Mouse (Mus musculus): ENCODE measurements at regions not wholly inside any gene's neighbourhood (a gene's known extent, or its start where the extent isn't known, plus 50 kb on each side); places are given as distances from the start of the nearest gene placed in this dataset.
A peak's percentile ranks its signal among the peaks of the same experiment; 100 is the strongest.

GRCm38 (mm10) chr7:111969198-111969887, 54.0 kb upstream of the Usp47 start:
- no peaks in the 10 kb centered on the region for H3K27me3 ChIP-seq (ENCODE audit: control insufficient read depth, insufficient read depth, low read length)
- H3K9me3 ChIP-seq (ENCODE audit: control insufficient read depth, low read length): no peaks in the 10 kb centered on the region
- ATAC-seq (ENCODE audit: insufficient read depth, low FRiP score, low TSS enrichment): no peak
- 52% methylated on average over 4 of the region's 4 CpGs for WGBS
- no peak overlapping the region for H3K9ac ChIP-seq (ENCODE audit: low read length)
- H3K4me2 ChIP-seq (ENCODE audit: low read depth): no peak overlapping the region
- H3K27ac ChIP-seq (ENCODE audit: low read depth, low read length): no peak overlapping the region
- H3K4me3 ChIP-seq (ENCODE audit: low read depth, low read length): no peak overlapping the region
- H3K4me1 ChIP-seq (ENCODE audit: control insufficient read depth, insufficient read depth, low read length): no peaks in the 10 kb centered on the region
- peak; percentile 61 for DNase-seq (ENCODE audit: low spot score)
- no peaks in the 10 kb centered on the region for H3K36me3 ChIP-seq (ENCODE audit: control insufficient read depth, insufficient read depth, low read length)

DNA sequence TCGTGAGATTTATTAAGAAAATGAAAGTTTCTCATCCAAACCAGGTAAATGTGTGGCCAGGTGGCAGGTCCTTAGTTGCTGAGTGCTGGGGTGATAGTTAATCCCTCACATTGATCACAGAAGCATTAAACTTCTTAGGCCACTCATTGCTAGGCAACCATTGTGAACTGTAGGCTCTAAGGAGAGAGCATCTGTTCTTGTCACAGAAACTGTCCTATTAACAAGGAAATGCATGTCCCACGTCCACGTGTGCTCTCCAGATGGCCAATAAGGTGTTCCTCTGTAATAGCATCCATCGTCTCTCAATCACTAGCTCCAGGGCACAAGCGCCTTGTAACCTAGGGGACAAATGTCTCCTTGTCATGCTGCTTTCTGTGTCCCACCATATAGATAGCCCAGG, 55.0 kb upstream of the Usp47 start:
- H3K4me3 ChIP-seq (ENCODE audit: low read depth, low read length): no peak overlapping the region
- no peak overlapping the region for H3K4me2 ChIP-seq (ENCODE audit: low read depth)
- no peaks in the 10 kb centered on the region for H3K9me3 ChIP-seq (ENCODE audit: control insufficient read depth, low read length)
- H3K4me1 ChIP-seq (ENCODE audit: control insufficient read depth, insufficient read depth, low read length): no peaks in the 10 kb centered on the region
- H3K9ac ChIP-seq (ENCODE audit: low read length): no peak overlapping the region
- H3K27me3 ChIP-seq (ENCODE audit: control insufficient read depth, insufficient read depth, low read length): no peaks in the 10 kb centered on the region
- 53% methylated on average over 5 of the region's 5 CpGs for WGBS
- no peaks in the 10 kb centered on the region for H3K36me3 ChIP-seq (ENCODE audit: control insufficient read depth, insufficient read depth, low read length)
- DNase-seq (ENCODE audit: low spot score) (no peak), ATAC-seq (ENCODE audit: insufficient read depth, low FRiP score, low TSS enrichment) (no peak)
- H3K27ac ChIP-seq (ENCODE audit: low read depth, low read length): no peak overlapping the region

DNA sequence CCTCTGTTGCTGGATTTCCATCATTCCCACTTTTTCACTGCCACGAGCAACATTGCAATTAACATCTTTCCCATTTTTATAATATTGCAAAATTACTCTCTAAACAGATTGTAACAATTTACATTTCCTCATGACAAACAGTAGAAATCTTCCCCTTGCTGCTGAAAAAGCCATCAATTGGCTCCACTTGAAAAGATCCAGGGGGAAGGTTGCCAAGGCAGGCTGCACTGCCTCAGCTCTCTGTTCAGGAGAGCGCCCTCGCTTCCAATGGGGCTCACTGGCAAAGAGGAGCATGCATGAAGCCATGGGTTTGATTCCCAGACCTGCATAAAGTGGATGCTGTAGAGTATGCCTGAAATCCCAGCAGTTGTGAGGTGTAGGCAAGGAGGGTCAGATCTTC, 56.6 kb upstream of the Usp47 start:
- no peaks in the 10 kb centered on the region for H3K36me3 ChIP-seq (ENCODE audit: control insufficient read depth, insufficient read depth, low read length)
- H3K4me3 ChIP-seq (ENCODE audit: low read depth, low read length): no peak overlapping the region
- H3K9me3 ChIP-seq (ENCODE audit: control insufficient read depth, low read length): no peaks in the 10 kb centered on the region
- no peak for DNase-seq (ENCODE audit: low spot score)
- no peak overlapping the region for H3K9ac ChIP-seq (ENCODE audit: low read length)
- H3K4me2 ChIP-seq (ENCODE audit: low read depth): no peak overlapping the region
- H3K4me1 ChIP-seq (ENCODE audit: control insufficient read depth, insufficient read depth, low read length): no peaks in the 10 kb centered on the region
- H3K27ac ChIP-seq (ENCODE audit: low read depth, low read length): no peak overlapping the region
- ATAC-seq (ENCODE audit: insufficient read depth, low FRiP score, low TSS enrichment): no peak
- WGBS: 88% methylated on average over 3 of the region's 3 CpGs
- H3K27me3 ChIP-seq (ENCODE audit: control insufficient read depth, insufficient read depth, low read length): no peaks in the 10 kb centered on the region

DNA sequence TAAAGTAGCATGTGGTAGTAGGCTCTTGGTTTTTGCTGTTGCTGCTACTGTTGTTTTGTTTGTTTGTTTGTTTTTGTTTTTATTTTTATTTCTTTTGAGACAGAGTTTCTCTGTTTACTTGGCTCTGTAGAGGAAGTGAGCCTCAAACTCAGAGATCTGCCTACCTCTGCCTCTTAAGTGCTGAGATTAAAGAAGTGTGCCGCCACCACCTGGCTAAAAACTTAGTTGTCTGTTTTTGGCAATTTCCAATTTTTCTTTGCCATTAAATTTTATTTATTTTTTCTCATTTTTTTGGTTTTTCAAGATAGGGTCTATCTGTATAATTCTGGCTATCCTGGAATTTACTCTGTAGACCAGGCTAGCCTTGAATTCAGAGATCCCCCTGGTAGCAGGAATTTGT, 59.3 kb upstream of the Usp47 start:
- H3K27ac ChIP-seq (ENCODE audit: low read depth, low read length): no peak overlapping the region
- no peak overlapping the region for H3K4me2 ChIP-seq (ENCODE audit: low read depth)
- no peaks in the 10 kb centered on the region for H3K4me1 ChIP-seq (ENCODE audit: control insufficient read depth, insufficient read depth, low read length)
- DNase-seq (ENCODE audit: low spot score) (no peak), ATAC-seq (ENCODE audit: insufficient read depth, low FRiP score, low TSS enrichment) (no peak)
- no peaks in the 10 kb centered on the region for H3K36me3 ChIP-seq (ENCODE audit: control insufficient read depth, insufficient read depth, low read length)
- H3K4me3 ChIP-seq (ENCODE audit: low read depth, low read length): no peak overlapping the region
- no peak overlapping the region for H3K9ac ChIP-seq (ENCODE audit: low read length)
- H3K9me3 ChIP-seq (ENCODE audit: control insufficient read depth, low read length): no peaks in the 10 kb centered on the region
- no peaks in the 10 kb centered on the region for H3K27me3 ChIP-seq (ENCODE audit: control insufficient read depth, insufficient read depth, low read length)
- 91% methylated on average over 1 of the region's 1 CpGs for WGBS

DNA sequence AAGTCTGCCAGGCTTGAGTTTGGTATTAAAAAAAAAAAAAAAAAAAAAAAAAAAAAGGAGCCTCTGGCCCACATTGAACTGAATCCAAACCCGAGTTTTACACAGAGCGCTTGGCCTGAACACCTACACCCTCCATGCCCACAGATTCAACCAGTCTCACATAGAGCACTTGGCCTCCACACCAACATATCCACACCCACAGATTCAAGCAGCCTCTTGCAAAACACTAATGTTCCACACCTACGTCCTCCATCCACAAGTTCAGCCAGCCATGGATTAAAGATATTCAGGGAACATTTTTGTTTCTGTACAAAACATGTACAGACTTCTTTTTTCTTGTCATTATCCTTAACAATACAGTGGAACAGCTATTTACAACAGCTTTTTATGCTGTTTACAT, 63.3 kb upstream of the Usp47 start:
- no peak overlapping the region for H3K27ac ChIP-seq (ENCODE audit: low read depth, low read length)
- H3K27me3 ChIP-seq (ENCODE audit: control insufficient read depth, insufficient read depth, low read length): no peaks in the 10 kb centered on the region
- no peaks in the 10 kb centered on the region for H3K36me3 ChIP-seq (ENCODE audit: control insufficient read depth, insufficient read depth, low read length)
- DNase-seq (ENCODE audit: low spot score): no peak
- H3K4me3 ChIP-seq (ENCODE audit: low read depth, low read length): no peak overlapping the region
- WGBS: 91% methylated on average over 3 of the region's 3 CpGs
- ATAC-seq (ENCODE audit: insufficient read depth, low FRiP score, low TSS enrichment): no peak
- H3K9ac ChIP-seq (ENCODE audit: low read length): no peak overlapping the region
- H3K9me3 ChIP-seq (ENCODE audit: control insufficient read depth, low read length): no peaks in the 10 kb centered on the region
- H3K4me1 ChIP-seq (ENCODE audit: control insufficient read depth, insufficient read depth, low read length): no peaks in the 10 kb centered on the region
- no peak overlapping the region for H3K4me2 ChIP-seq (ENCODE audit: low read depth)

GRCm38 (mm10) chr7:111956671-111957070, 66.6 kb upstream of the Usp47 start:
- Histone ChIP-seq H3K36me3 (ENCODE audit: control insufficient read depth, insufficient read depth, low read length) (no peaks in the 10 kb centered on the region), H3K9ac (ENCODE audit: low read length) (no peak overlapping the region), H3K27me3 (ENCODE audit: control insufficient read depth, insufficient read depth, low read length) (no peaks in the 10 kb centered on the region), H3K4me3 (ENCODE audit: low read depth, low read length) (no peak overlapping the region), H3K4me2 (ENCODE audit: low read depth) (no peak overlapping the region), H3K4me1 (ENCODE audit: control insufficient read depth, insufficient read depth, low read length) (no peaks in the 10 kb centered on the region), H3K27ac (ENCODE audit: low read depth, low read length) (no peak overlapping the region), H3K9me3 (ENCODE audit: control insufficient read depth, low read length) (no peaks in the 10 kb centered on the region)
- 75% methylated on average over 2 of the region's 2 CpGs for WGBS
- ATAC-seq (ENCODE audit: insufficient read depth, low FRiP score, low TSS enrichment): no peak
- no peak for DNase-seq (ENCODE audit: low spot score)

- Histone ChIP-seq H3K4me2 (ENCODE audit: low read depth) (no peak overlapping the region), H3K4me3 (ENCODE audit: low read depth, low read length) (no peak overlapping the region), H3K4me1 (ENCODE audit: control insufficient read depth, insufficient read depth, low read length) (no peaks in the 10 kb centered on the region), H3K9me3 (ENCODE audit: control insufficient read depth, low read length) (no peaks in the 10 kb centered on the region), H3K27me3 (ENCODE audit: control insufficient read depth, insufficient read depth, low read length) (no peaks in the 10 kb centered on the region), H3K36me3 (ENCODE audit: control insufficient read depth, insufficient read depth, low read length) (no peaks in the 10 kb centered on the region), H3K9ac (ENCODE audit: low read length) (no peak overlapping the region), H3K27ac (ENCODE audit: low read depth, low read length) (no peak overlapping the region)
- no peak for ATAC-seq (ENCODE audit: insufficient read depth, low FRiP score, low TSS enrichment)
- 87% methylated on average over 4 of the region's 4 CpGs for WGBS
- no peak for DNase-seq (ENCODE audit: low spot score)
Measured at GRCm38 (mm10) chr7:111939631-111940030, 83.7 kb upstream of the Usp47 start.

GRCm38 (mm10) chr7:111937547-111937946, 85.8 kb upstream of the Usp47 start:
- Histone ChIP-seq H3K27me3 (ENCODE audit: control insufficient read depth, insufficient read depth, low read length) (no peaks in the 10 kb centered on the region), H3K4me2 (ENCODE audit: low read depth) (no peak overlapping the region), H3K9ac (ENCODE audit: low read length) (no peak overlapping the region), H3K27ac (ENCODE audit: low read depth, low read length) (no peak overlapping the region), H3K4me3 (ENCODE audit: low read depth, low read length) (no peak overlapping the region), H3K36me3 (ENCODE audit: control insufficient read depth, insufficient read depth, low read length) (no peaks in the 10 kb centered on the region), H3K4me1 (ENCODE audit: control insufficient read depth, insufficient read depth, low read length) (no peaks in the 10 kb centered on the region), H3K9me3 (ENCODE audit: control insufficient read depth, low read length) (no peaks in the 10 kb centered on the region)
- ATAC-seq (ENCODE audit: insufficient read depth, low FRiP score, low TSS enrichment): no peak
- DNase-seq (ENCODE audit: low spot score): no peak
- 86% methylated on average over 3 of the region's 3 CpGs for WGBS

DNA sequence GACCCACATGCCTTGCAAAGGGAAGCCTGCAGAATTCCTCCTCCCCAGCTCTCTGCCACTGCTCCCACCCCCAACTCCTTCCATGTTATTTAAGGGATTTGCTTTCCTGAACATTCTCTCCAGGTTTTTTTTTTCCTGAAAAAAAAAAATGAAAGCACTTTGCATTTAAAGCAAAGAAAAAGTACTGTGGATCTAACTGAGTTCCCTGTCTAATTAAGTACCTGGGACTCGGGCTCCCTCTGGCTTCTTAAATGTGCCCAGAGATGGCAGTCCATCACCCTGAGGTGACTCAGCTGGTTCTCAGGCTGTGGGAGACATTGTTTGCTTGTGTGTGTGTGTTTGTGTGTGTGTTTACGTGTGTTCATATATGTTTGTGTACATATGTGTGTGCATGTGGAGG, 86.2 kb upstream of the Usp47 start:
- Histone ChIP-seq H3K27me3 (ENCODE audit: control insufficient read depth, insufficient read depth, low read length) (no peaks in the 10 kb centered on the region), H3K9ac (ENCODE audit: low read length) (no peak overlapping the region), H3K9me3 (ENCODE audit: control insufficient read depth, low read length) (no peaks in the 10 kb centered on the region), H3K4me2 (ENCODE audit: low read depth) (no peak overlapping the region), H3K27ac (ENCODE audit: low read depth, low read length) (no peak overlapping the region), H3K4me3 (ENCODE audit: low read depth, low read length) (no peak overlapping the region), H3K4me1 (ENCODE audit: control insufficient read depth, insufficient read depth, low read length) (no peaks in the 10 kb centered on the region), H3K36me3 (ENCODE audit: control insufficient read depth, insufficient read depth, low read length) (no peaks in the 10 kb centered on the region)
- WGBS: 79% methylated on average over 2 of the region's 2 CpGs
- DNase-seq (ENCODE audit: low spot score) (no peak), ATAC-seq (ENCODE audit: insufficient read depth, low FRiP score, low TSS enrichment) (no peak)
